Mouse (Mus musculus) macrophage (primary cell): ENCODE results near the gene Tmod1. TPM values are rescaled to one million over a fixed set of nuclear protein-coding genes. Genes with fewer than 3 reads are reported as not detected.
A peak's percentile ranks its signal among the peaks of the same experiment; 100 is the strongest.

Experiments
- H3K27ac ChIP-seq: fragments of 350-480 bp; formaldehyde crosslinking; 2 replicates; pipeline ENCODE4 v1.9.0; 2021
- H3K36me3 ChIP-seq: fragments of 350-480 bp; formaldehyde crosslinking; 2 replicates; pipeline ENCODE4 v1.9.0; 2021; ENCODE audit errors: inconsistent target
- H3K4me3 ChIP-seq: fragments of 350-480 bp; formaldehyde crosslinking; 2 replicates; pipeline ENCODE4 v1.9.0; 2021; ENCODE audit errors: inconsistent target
- H3K79me2 ChIP-seq: fragments of 350-480 bp; formaldehyde crosslinking; 2 replicates; pipeline ENCODE4 v1.9.0; 2021; ENCODE audit errors: inconsistent target
- WGBS: methylation state at CpG from one replicate; pipeline ENCODE4 v1.1.7; 2026; ENCODE audit warnings: inconsistent platforms; ENCODE audit not compliant: missing documents; 5-methylcytosine and 5-hydroxymethylcytosine counted together
- polyA plus RNA-seq: library from polyadenylated mRNA; stranded (reverse); fragments of 250-400 nt; gene quantifications from 3 replicates; pipeline ENCODE4 v1.2.4, GENCODE M21; 2018; ENCODE audit warnings: inconsistent platforms
- total RNA-seq, 78 experiments: library from RNA; depleted of rRNA; stranded (reverse); fragments of 250-400 nt; gene quantifications; 1 replicate in 9 of 78; 2 replicates in 24 of 78; 3 replicates in 43 of 78; 4 replicates in 2 of 78; pipeline ENCODE4 v1.2.4; 2018; ENCODE audit warnings: inconsistent platforms in 56 of 78

Gene Tmod1
- total RNA-seq (2018; cell fraction: chromatin; rRNA removed) = 10 to 100 TPM in 10 of 26 experiments, 1 to 10 TPM in 16; 3.8 to 25.7 (median 8.6) TPM
- total RNA-seq (2018; cell fraction: cytosol; rRNA removed) = 10 to 100 TPM in 13 of 26 experiments, 1 to 10 TPM in 13; 2.6 to 19.8 (median 10.1) TPM
- 10 to 100 TPM in 11 of 26 experiments, 1 to 10 TPM in 15; 2.9 to 25.7 (median 9.4) TPM for total RNA-seq (2018; cell fraction: nucleus; rRNA removed)
- polyA plus RNA-seq = 5.2 to 16.5 TPM (median 13.3 TPM) in 3 replicates

DNA sequence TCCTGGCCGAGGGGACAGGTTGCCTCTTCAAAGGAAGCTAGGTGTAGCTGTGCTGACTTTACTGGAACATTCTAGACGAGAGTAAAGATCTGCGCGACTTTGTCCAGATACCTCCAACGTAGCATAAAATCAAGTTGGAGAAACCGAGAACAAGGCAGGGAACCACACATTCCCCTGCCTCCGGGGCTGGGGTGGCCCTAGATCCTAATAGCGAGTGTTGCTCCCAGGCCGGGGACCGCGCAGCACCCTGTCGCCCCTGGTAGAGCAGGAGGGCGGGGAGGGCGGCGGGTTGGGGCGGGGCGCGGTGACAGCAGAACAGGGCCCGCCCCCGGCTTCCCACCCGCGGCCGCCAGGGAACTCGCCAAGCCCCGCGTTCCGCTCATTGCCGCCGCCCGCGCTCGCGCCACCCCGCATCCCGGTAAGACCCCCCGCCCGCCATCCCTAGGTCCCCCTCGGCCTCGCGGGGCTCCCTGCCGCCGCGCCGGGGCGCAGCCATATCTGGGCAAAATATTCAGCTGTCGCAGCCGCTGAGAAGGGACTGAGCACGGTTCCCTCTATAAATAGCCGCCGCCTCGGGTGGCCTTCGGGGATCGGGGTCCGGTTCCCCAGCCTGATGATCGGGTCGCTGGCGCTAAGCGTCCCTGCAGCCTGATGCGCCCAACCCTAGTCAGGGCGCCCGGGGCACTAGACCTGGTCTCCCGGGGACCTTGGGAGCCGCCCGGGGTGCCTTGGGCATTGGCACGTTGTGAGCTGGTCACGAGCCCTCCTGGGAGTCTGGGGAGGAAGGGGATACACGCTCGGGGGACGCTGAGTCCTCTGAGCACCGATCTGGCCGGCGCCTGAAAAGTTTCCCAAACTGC is at the start of gene Tmod1:
Gene Tmod1 (plus strand): TSS at position 44 of the 860 bp plus-strand sequence.
- 3% methylated on average over 63 of the region's 72 CpGs for WGBS
- H3K4me3 ChIP-seq = peak within 1 kb of the TSS; percentile 52
- H3K79me2 ChIP-seq = peaks cover 13% of the 10 kb centered on the region; the same call in 1 of the 2 replicates
- H3K27ac ChIP-seq = no peak within 1 kb of the TSS
- H3K36me3 ChIP-seq = peaks cover 7% of the 10 kb centered on the region

DNA sequence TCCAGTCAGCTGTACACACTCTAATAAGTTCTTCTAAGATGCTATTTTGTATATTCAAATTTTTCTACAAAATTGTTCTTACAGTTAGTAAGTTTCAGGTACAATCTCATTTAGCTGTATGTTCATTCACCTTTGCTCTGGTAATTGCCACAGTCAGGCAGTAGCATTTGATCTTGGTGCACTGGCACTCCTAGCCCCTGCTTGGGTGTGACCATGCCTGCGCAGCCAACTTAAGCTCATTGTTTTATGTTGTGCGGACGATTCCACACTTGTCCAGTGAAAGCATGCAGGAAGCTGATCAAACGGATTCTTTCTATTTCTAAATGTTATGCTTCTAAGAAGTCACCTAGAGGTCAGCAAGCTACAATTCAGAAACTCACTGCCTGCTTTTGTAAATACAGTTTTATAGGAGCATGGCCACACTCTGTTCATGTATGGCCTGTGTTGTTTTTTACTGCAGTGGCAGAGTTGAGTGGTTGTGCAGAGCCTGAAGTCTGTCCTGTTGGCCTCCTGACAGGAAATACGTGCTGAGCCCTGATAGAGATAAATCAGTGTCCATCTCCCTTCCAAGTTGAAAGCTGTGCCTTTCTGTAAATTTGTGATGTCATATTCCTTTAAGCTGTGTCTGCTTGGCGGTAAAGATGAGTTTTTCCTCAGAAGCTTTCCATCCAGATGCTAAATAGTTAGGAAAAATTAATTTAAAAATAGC is 48.2 kb upstream of the Tmod1 start:
- Histone ChIP-seq H3K79me2 (peaks cover 25% of the 10 kb centered on the region), H3K27ac (no peak overlapping the region), H3K36me3 (peaks cover 82% of the 10 kb centered on the region), H3K4me3 (no peak overlapping the region)
- 89% methylated on average over 6 of the region's 6 CpGs for WGBS

DNA sequence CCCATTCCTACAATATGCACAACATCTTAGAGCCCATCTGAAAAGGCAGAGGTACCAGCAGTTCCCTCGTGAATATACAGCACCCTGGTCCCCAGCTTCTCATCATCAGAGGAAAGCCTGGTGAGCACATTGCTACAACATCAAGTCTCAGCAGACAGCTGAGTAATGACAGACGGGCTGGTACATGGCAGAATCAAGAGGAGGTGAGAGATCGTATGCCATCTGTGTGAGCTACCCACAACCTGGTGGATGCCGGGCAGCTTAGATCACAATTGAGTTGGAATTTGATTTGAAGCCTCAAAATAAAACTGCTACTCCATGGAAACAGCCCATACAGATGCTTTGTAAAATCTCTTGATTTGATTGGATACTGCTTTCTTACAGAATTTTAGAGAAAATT is 40.2 kb upstream of the Tmod1 start:
- H3K36me3 ChIP-seq = peaks cover 87% of the 10 kb centered on the region
- no peak overlapping the region for H3K27ac ChIP-seq
- H3K4me3 ChIP-seq = no peak overlapping the region
- H3K79me2 ChIP-seq = no peaks in the 10 kb centered on the region
- 100% methylated on average over 4 of the region's 4 CpGs for WGBS

DNA sequence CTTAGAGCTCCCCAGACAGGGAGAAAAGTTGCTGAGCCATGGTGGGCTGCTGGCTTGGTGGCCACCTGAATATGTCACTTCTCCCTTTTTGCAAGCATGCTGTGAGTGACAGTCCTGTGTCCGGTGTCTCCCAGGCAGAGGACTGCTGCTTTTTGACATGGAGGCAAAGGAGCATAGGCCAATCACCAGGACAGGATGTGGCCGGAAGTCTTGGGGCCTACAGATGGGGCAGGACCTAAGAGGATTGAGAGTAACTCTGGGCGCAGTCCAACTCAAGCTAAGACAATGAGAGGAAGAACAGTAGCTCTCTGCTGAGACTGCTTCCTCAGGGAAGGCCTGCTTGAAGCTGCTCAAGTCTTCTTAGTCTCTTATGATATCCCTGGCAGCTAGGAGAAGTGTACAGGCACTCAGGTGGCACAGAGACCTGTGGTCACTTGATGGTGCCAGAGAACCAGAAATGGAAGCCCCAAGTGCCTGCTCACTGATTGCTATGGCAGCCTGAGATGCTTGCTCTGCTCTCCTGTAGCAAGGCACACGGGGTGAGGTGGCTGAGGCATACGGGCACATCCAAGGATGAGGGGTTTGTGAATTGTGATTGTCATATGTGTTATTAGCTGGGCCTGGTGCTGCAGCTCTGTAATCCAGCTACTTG is 30.5 kb upstream of the Tmod1 start:
- H3K79me2 ChIP-seq = no peaks in the 10 kb centered on the region
- no peak overlapping the region for H3K4me3 ChIP-seq
- H3K36me3 ChIP-seq = peaks cover 96% of the 10 kb centered on the region
- no peak overlapping the region for H3K27ac ChIP-seq
- WGBS = 55% methylated on average over 5 of the region's 5 CpGs

DNA sequence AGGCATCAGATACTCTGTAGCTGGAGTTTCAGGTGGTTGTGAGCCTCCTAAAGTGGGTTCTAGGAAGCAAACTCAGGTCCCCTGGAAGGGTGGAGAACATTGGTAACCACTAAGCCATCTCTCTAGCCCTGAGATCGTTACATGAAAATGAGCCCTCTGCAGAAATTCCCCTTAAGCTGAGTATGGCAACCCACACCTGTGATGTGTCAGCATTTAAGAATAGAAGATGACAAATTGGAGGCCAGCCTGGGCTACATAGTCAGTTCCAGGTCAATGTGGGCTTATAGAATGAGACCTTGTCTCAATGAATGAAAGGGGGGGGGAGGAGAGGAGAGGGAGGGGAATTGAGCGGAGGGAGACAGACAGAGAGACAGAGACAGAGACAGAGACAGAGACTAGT is 27.0 kb upstream of the Tmod1 start:
- Histone ChIP-seq H3K79me2 (no peaks in the 10 kb centered on the region), H3K4me3 (no peak overlapping the region), H3K36me3 (peaks cover 87% of the 10 kb centered on the region), H3K27ac (no peak overlapping the region)
- WGBS = 100% methylated on average over 2 of the region's 2 CpGs

DNA sequence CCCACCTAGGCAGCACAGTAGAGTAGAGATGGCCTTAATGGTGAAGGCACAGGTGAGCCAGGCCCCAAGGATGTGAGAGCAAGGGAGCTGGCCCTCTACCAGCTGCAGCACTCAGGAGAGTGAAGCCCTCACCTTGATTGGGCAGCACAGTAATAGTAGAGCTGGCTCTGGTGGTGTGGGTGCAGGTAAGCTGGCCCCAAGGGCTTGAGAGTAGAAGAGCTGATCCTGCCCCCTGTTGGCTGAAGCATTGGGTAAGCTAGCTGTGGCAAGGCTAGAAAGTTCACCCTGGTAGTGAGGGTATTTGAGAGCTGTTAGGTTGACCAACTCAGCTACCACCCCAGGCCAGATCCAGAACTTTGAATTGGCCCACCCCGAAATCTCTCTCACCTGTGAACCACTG is 23.1 kb upstream of the Tmod1 start:
- WGBS = 100% methylated on average over 1 of the region's 1 CpGs
- Histone ChIP-seq H3K27ac (no peak overlapping the region), H3K36me3 (peaks cover 87% of the 10 kb centered on the region), H3K79me2 (no peaks in the 10 kb centered on the region), H3K4me3 (no peak overlapping the region)

DNA sequence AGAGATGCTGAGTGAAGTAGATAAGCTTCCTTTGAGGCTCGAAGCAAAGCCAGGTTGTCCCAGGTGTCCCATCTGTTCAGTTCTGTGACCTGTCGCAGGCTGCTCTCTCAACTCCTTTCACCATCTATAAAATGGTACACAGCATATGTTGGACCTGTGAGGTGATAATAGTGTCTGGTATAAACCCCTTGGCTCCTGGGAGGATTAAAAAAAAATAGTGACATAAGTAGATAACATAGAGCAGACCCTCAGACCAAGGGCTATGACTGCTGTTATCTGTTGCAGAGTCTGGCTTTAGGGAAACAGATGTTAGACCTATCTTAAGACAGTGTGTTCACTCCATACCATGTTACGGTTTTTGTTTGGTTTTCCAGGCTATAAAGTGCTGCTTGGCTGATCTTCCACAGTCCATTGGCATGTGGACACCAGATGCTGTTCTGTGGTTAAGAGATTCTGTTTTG is 15.7 kb upstream of the Tmod1 start:
- no peak overlapping the region for H3K4me3 ChIP-seq
- 93% methylated on average over 3 of the region's 3 CpGs for WGBS
- H3K79me2 ChIP-seq = no peaks in the 10 kb centered on the region
- no peak overlapping the region for H3K27ac ChIP-seq
- peaks cover 78% of the 10 kb centered on the region for H3K36me3 ChIP-seq

DNA sequence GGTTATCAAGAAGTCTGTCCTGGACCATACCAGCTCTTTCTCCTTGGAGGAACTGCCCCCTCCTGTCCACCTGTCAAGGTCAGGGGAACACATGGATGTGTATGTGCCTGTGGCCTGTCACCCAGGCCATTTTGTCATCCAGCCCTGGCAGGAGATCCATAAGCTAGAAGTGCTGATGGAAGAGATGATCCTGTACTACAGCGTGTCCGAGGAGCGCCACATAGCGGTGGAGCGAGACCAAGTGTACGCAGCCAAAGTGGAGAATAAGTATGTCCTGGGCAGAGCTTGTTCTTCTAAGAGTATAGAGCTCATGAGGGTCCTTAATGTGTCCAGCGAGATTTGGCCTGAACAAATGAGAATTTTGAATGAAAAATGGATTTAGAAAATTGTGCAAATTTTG is 12.8 kb upstream of the Tmod1 start:
- no peak overlapping the region for H3K4me3 ChIP-seq
- WGBS = 90% methylated on average over 7 of the region's 7 CpGs
- no peak overlapping the region for H3K27ac ChIP-seq
- peaks cover 66% of the 10 kb centered on the region for H3K36me3 ChIP-seq
- H3K79me2 ChIP-seq = no peaks in the 10 kb centered on the region

DNA sequence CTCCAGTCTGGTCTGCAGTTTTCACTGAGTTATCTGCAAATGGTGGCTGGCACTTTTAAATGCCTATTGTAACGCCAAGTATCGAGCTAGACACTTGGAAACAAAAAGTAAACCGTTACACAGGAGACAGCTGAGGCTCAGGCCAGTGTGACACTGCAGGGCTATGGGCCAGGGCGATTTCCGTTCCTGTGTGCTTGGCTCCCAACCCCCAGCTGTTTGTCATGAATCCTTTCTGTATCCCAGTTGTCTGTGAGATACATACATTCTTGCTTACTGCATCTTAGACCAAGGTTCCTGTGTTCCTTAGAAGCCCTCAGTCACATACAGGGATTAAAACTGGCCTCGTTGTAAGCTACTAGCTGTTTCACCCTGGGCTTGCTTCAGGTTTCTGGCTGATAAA is 10.5 kb upstream of the Tmod1 start:
- 91% methylated on average over 6 of the region's 6 CpGs for WGBS
- no peak overlapping the region for H3K27ac ChIP-seq
- H3K79me2 ChIP-seq = no peaks in the 10 kb centered on the region
- H3K4me3 ChIP-seq = no peak overlapping the region
- peaks cover 54% of the 10 kb centered on the region for H3K36me3 ChIP-seq

DNA sequence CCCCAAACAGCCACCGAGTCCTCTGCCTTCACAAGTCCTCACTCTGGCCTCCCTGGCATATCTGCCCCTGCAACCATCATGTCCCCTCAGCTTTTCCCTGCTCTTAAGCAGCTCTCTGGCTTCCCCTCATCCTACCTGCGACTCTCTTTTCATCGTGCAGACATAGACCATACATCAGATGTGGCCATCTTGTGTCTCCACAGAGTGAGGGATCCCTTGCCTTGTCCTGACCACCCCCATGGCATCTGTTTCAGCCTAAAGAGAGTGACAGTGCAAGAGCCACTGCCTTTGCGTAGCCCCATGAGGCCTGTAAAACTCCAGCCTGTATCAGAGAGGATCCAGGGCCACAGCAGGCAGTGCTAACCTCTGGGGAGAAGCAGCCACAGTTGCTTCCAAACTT is 10.0 kb upstream of the Tmod1 start:
- no peaks in the 10 kb centered on the region for H3K79me2 ChIP-seq
- H3K36me3 ChIP-seq = peaks cover 52% of the 10 kb centered on the region
- H3K27ac ChIP-seq = no peak overlapping the region
- H3K4me3 ChIP-seq = no peak overlapping the region
- WGBS = 80% methylated on average over 4 of the region's 4 CpGs

DNA sequence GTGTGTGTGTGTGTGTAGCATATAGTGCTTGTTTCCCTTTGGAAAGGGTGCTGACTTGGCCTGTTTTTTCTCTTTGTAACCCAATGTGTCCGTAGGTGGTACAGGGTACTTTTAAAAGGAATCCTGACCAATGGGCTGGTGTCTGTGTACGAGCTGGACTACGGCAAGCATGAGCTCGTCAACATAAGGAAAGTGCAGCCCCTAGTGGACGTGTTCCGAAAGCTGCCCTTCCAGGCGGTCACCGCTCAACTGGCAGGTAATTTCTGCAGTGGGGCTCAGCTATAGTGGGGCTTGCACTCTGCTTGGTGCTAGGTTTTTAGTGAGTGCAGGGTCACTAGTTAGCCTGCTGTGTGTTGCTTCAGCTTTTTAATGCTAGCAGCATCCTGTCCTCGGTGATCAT is 9.2 kb upstream of the Tmod1 start:
- WGBS = 91% methylated on average over 9 of the region's 9 CpGs
- Histone ChIP-seq H3K36me3 (peaks cover 56% of the 10 kb centered on the region), H3K27ac (no peak overlapping the region), H3K79me2 (no peaks in the 10 kb centered on the region), H3K4me3 (no peak overlapping the region)

DNA sequence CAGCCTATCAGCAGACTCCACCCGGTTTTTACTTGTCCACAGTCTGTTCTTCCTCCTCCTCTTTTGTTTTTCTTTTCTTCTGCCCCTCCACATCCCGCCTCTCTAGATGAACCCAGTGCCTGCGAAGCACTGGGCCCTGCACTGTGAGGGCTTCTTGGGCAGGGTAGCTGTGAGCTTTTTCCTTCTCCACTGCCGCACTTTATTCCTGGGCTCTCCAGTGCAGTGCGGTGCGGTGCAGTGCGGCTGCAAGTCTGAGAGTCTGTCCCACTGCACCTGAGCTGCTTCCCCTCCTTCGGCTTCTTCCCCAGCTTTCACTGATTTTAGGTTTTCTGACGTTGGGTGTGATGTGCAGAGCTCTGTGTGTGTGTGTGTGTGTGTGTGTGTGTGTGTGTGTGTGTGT is 6.3 kb upstream of the Tmod1 start:
- 76% methylated on average over 9 of the region's 9 CpGs for WGBS
- H3K27ac ChIP-seq = no peak overlapping the region
- peaks cover 43% of the 10 kb centered on the region for H3K36me3 ChIP-seq
- no peaks in the 10 kb centered on the region for H3K79me2 ChIP-seq
- no peak overlapping the region for H3K4me3 ChIP-seq

DNA sequence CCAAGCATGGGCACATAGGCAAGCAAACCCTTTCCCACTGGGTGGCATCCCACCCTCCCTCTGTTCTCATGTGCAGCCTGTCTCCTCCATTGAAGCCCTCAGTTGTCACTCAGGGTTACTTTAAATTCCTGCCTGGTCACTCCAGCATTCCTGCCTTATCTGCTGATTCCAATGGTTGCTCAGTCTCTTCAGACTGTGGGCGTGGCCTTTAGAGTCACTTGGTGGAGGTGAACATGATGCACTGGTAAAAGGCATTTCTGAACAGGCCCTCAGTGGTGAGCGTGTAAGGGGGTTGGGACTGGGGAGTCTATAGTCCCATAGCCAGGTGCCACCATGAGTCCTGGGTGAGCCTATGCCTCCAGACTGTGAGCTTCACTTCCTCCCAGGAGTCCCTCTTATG is 5.5 kb upstream of the Tmod1 start:
- Histone ChIP-seq H3K4me3 (no peak overlapping the region), H3K79me2 (no peaks in the 10 kb centered on the region), H3K36me3 (peaks cover 36% of the 10 kb centered on the region), H3K27ac (no peak overlapping the region)
- 92% methylated on average over 2 of the region's 2 CpGs for WGBS

DNA sequence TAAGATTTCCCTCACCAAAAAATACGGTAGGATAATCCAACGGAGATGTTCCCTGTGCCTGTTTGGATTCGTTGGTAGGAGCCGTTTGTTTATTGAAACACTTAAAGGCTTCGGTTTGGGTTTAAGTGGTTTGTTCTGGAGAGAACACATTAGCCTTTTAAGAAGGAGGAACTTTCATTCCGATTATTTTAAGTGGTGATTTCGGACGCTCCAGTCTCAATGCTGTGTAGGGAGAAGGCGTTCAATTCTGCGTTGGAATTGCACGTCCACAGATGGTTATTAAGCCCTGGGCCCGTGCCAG is 194 bp upstream of the Tmod1 start:
- H3K4me3 ChIP-seq = peak overlapping the region; percentile 44
- H3K79me2 ChIP-seq = peaks cover 13% of the 10 kb centered on the region; the same call in 1 of the 2 replicates
- 13% methylated on average over 12 of the region's 12 CpGs for WGBS
- H3K27ac ChIP-seq = no peak overlapping the region
- H3K36me3 ChIP-seq = peaks cover 11% of the 10 kb centered on the region
